Mouse (Mus musculus) layer of hippocampus, adult 9-11 months (tissue): ENCODE measurements at regions not wholly inside any gene's neighbourhood (a gene's known extent, or its start where the extent isn't known, plus 50 kb on each side); places are given as distances from the start of the nearest gene placed in this dataset.

Experiments
- DNase-seq: peaks from one replicate; pipeline ENCODE4 v3.0.0; 2022

- no peak for DNase-seq
Measured at GRCm38 (mm10) chr4:152720528-152720927, 242.9 kb upstream of the Kcnab2 start.

- no peak for DNase-seq
Measured at GRCm38 (mm10) chr4:152719416-152720127, 241.9 kb upstream of the Kcnab2 start.

GRCm38 (mm10) chr4:152710339-152710738 lies 232.7 kb upstream of the Kcnab2 start:
- DNase-seq, result no peak

- no peak for DNase-seq
Measured at GRCm38 (mm10) chr4:152700217-152700616, 222.5 kb upstream of the Kcnab2 start.

- peak; percentile 22 for DNase-seq
Measured at GRCm38 (mm10) chr4:152697247-152697960, 219.7 kb upstream of the Kcnab2 start.

GRCm38 (mm10) chr4:152691735-152692134 lies 214.1 kb upstream of the Kcnab2 start:
- DNase-seq, result no peak

- DNase-seq, result peak; percentile 17
Measured at GRCm38 (mm10) chr4:152691302-152691701, 213.6 kb upstream of the Kcnab2 start.

GRCm38 (mm10) chr4:152690766-152691165 lies 213.1 kb upstream of the Kcnab2 start:
- no peak for DNase-seq

GRCm38 (mm10) chr4:152689831-152690230 lies 212.2 kb upstream of the Kcnab2 start:
- DNase-seq, result no peak

GRCm38 (mm10) chr4:152686509-152687081 lies 208.9 kb upstream of the Kcnab2 start:
- no peak for DNase-seq

GRCm38 (mm10) chr4:152674140-152674539 lies 196.5 kb upstream of the Kcnab2 start:
- DNase-seq, result no peak

GRCm38 (mm10) chr4:152663482-152663881 lies 185.8 kb upstream of the Kcnab2 start:
- DNase-seq, result no peak

- no peak for DNase-seq
Measured at GRCm38 (mm10) chr4:152663069-152663468, 185.4 kb upstream of the Kcnab2 start.

- DNase-seq, result peak; percentile 30
Measured at GRCm38 (mm10) chr4:152662439-152662838, 184.8 kb upstream of the Kcnab2 start.

- no peak for DNase-seq
Measured at GRCm38 (mm10) chr4:152650198-152650597, 172.5 kb upstream of the Kcnab2 start.

GRCm38 (mm10) chr4:152647620-152648019 lies 169.9 kb upstream of the Kcnab2 start:
- DNase-seq, result no peak

GRCm38 (mm10) chr4:152647084-152647483 lies 169.4 kb upstream of the Kcnab2 start:
- DNase-seq, result no peak

- DNase-seq, result peak; percentile 53
Measured at GRCm38 (mm10) chr4:152637088-152637487, 159.4 kb upstream of the Kcnab2 start.

GRCm38 (mm10) chr4:152633896-152634295 lies 156.2 kb upstream of the Kcnab2 start:
- no peak for DNase-seq

- peak; percentile 82 for DNase-seq
Measured at GRCm38 (mm10) chr4:152628111-152628510, 150.4 kb upstream of the Kcnab2 start.

GRCm38 (mm10) chr4:152625032-152626003 lies 147.6 kb upstream of the Kcnab2 start:
- peak; percentile 91 for DNase-seq

- DNase-seq, result no peak
Measured at GRCm38 (mm10) chr4:152622022-152622777, 144.5 kb upstream of the Kcnab2 start.
